Mouse (Mus musculus) forebrain, embryonic 16.5 days (tissue): ENCODE data around the gene Lrba. TPM values are rescaled to one million over a fixed set of nuclear protein-coding genes. Genes with fewer than 3 reads are reported as not detected.

ENCODE experiments used
- ATAC-seq: fragments of 200-750 bp; cut with Nextera tagmentation; 2 replicates; pipeline ENCODE4 v1.8.0; 2017; ENCODE audit warnings: mild to moderate bottlenecking, moderate library complexity
- H3K27ac ChIP-seq: fragments of 300-500 bp; sonication (generic); 2 replicates; pipeline ENCODE4 v1.5.1; 2014; ENCODE audit warnings: low read length, control low read depth
- H3K27me3 ChIP-seq: fragments of 300-500 bp; sonication (generic); replicated peaks from 2 replicates; pipeline ENCODE4 v1.6.1; 2014; ENCODE audit warnings: low read length; ENCODE audit not compliant: control insufficient read depth, insufficient read depth
- H3K36me3 ChIP-seq: fragments of 300-500 bp; sonication (generic); 2 replicates; pipeline ENCODE4 v1.6.1; 2014; ENCODE audit not compliant: control insufficient read depth, insufficient read depth
- H3K4me1 ChIP-seq: fragments of 300-500 bp; sonication (generic); replicated peaks from 2 replicates; pipeline ENCODE4 v1.6.1; 2014; ENCODE audit warnings: low read length; ENCODE audit not compliant: control insufficient read depth, insufficient read depth
- H3K4me2 ChIP-seq: fragments of 300-500 bp; sonication (generic); 2 replicates; pipeline ENCODE4 v1.6.1; 2014; ENCODE audit warnings: mild to moderate bottlenecking, low read length, control low read depth
- H3K4me3 ChIP-seq: fragments of 300-500 bp; sonication (generic); replicated peaks from 2 replicates; pipeline ENCODE4 v1.5.1; 2014; ENCODE audit warnings: mild to moderate bottlenecking, low read length, control low read depth
- H3K9ac ChIP-seq: fragments of 300-500 bp; sonication (generic); replicated peaks from 2 replicates; pipeline ENCODE4 v1.6.1; 2014; ENCODE audit warnings: low read depth, low read length, control low read depth
- H3K9me3 ChIP-seq: fragments of 300-500 bp; sonication (generic); 2 replicates; pipeline ENCODE4 v1.6.1; 2016; ENCODE audit warnings: low read length; ENCODE audit not compliant: control insufficient read depth
- WGBS: fragments of 180-500 bp; shearing (Covaris S2); extraction: QIAGEN DNeasy Blood & Tissue Kit; methylation state at CpG from one replicate; pipeline ENCODE4 v1.1.7; 2014; 5-methylcytosine and 5-hydroxymethylcytosine counted together
- polyA plus RNA-seq: library from polyadenylated mRNA; unstranded; fragments of >200 nt; fragmentation: Nextera tagmentation; extraction: Ambion mirVana; gene quantifications from 2 replicates; pipeline ENCODE4 v1.2.1, GENCODE M21; 2015

The Lrba gene
- polyA plus RNA-seq, 1 experiment from 2014 or later = 2.3 TPM

- no peak overlapping the region for H3K4me2 ChIP-seq
- H3K9ac ChIP-seq = no peak overlapping the region
- no peak for ATAC-seq
- H3K36me3 ChIP-seq = no peaks in the 10 kb centered on the region
- H3K9me3 ChIP-seq = no peaks in the 10 kb centered on the region
- H3K27ac ChIP-seq = no peak overlapping the region
- no peaks in the 10 kb centered on the region for H3K4me1 ChIP-seq
- 71% methylated on average over 5 of the region's 5 CpGs for WGBS
- H3K4me3 ChIP-seq = no peak overlapping the region
- no peaks in the 10 kb centered on the region for H3K27me3 ChIP-seq
Observed at GRCm38 (mm10) chr3:86310216-86310615, 85.7 kb downstream of the Lrba start.

DNA sequence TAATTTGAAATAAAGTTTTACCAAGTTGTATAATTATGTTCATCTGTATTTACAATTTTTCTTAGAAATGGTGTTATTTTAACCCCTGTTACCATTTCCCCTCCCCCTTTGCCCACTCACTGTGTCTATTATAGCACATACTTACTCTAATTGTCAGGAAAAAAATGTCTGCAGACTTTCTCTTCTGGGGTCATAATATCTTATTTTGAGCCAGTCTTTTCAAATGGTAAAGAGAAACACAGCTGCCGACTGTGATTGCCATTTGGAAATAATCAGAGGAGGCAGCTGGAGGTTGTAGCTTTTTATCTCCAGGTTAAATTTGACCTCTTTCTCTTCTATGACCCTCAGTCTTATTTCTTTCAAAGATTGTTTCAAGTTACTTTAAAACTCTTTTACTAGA lies 86.9 kb downstream of the Lrba start:
- no peaks in the 10 kb centered on the region for H3K27me3 ChIP-seq
- no peak overlapping the region for H3K9ac ChIP-seq
- H3K4me2 ChIP-seq = no peak overlapping the region
- no peaks in the 10 kb centered on the region for H3K9me3 ChIP-seq
- whole genome bisulfite sequencing = 20% methylated on average over 1 of the region's 1 CpGs
- H3K36me3 ChIP-seq = no peaks in the 10 kb centered on the region
- no peak for ATAC-seq
- no peak overlapping the region for H3K27ac ChIP-seq
- H3K4me3 ChIP-seq = no peak overlapping the region
- no peaks in the 10 kb centered on the region for H3K4me1 ChIP-seq

DNA sequence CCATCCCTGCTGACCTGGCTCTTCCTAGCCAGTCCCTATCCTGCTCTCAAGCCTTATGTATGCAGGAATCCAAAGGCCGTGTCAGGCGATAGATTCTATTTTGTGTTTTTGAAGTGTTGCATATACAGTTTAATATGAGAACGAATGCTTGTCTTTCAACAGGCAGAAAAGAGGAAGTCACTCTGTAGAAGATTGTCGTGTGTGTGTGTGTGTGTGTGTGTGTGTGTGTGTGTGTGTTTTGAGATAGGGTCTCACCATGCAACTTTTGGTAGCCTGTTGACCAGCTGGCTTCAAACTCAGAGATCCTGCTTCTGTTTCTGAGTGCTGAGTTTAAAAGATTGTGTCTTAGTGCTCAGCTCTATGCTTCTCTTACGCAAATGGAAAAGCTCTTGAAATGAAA lies 93.2 kb downstream of the Lrba start:
- H3K9ac ChIP-seq = no peak overlapping the region
- no peak for ATAC-seq
- H3K27me3 ChIP-seq = no peaks in the 10 kb centered on the region
- no peaks in the 10 kb centered on the region for H3K9me3 ChIP-seq
- 93% methylated on average over 5 of the region's 5 CpGs for WGBS
- H3K4me2 ChIP-seq = no peak overlapping the region
- no peak overlapping the region for H3K27ac ChIP-seq
- H3K4me1 ChIP-seq = no peaks in the 10 kb centered on the region
- H3K36me3 ChIP-seq = no peaks in the 10 kb centered on the region
- no peak overlapping the region for H3K4me3 ChIP-seq

DNA sequence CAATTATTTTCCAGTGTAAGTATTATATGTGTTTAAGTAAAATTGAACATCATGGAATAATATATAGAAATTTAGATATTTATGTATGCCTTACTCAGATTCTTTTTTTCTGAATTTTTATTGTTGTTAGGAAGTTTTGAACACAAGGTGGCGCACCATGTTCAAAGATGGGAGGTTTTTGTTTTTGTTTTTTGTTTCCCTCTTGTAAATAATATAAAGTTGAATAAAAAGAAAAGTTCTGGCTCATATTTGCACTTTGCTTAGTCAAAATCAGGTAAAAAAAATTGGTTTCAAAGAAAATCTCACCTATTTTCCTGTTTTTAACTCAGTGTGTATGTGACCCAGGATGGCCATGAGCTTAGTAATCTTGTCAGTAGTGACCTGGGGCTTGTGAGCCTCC lies 104.1 kb downstream of the Lrba start:
- H3K9ac ChIP-seq = no peak overlapping the region
- no peak overlapping the region for H3K4me2 ChIP-seq

GRCm38 (mm10) chr3:86343261-86343660 lies 118.8 kb downstream of the Lrba start:
- Histone ChIP-seq H3K27me3 (no peaks in the 10 kb centered on the region), H3K27ac (no peak overlapping the region), H3K4me1 (no peaks in the 10 kb centered on the region), H3K4me2 (no peak overlapping the region), H3K9ac (no peak overlapping the region), H3K9me3 (no peaks in the 10 kb centered on the region), H3K36me3 (no peaks in the 10 kb centered on the region), H3K4me3 (no peak overlapping the region)
- no peak for ATAC-seq
- 25% methylated on average over 5 of the region's 5 CpGs for WGBS

More for the DNA sequence above, 104.1 kb downstream of the Lrba start:
- no peak for ATAC-seq
- H3K36me3 ChIP-seq = no peaks in the 10 kb centered on the region
- no peak overlapping the region for H3K27ac ChIP-seq
- no peak overlapping the region for H3K4me3 ChIP-seq
- H3K4me1 ChIP-seq = no peaks in the 10 kb centered on the region
- no peaks in the 10 kb centered on the region for H3K27me3 ChIP-seq
- no peaks in the 10 kb centered on the region for H3K9me3 ChIP-seq
- 21% methylated on average over 1 of the region's 1 CpGs for whole genome bisulfite sequencing

GRCm38 (mm10) chr3:86362486-86362885 lies 138.0 kb downstream of the Lrba start:
- Histone ChIP-seq H3K9me3 (no peaks in the 10 kb centered on the region), H3K27ac (no peak overlapping the region), H3K4me3 (no peak overlapping the region), H3K27me3 (no peaks in the 10 kb centered on the region), H3K9ac (no peak overlapping the region), H3K4me1 (no peaks in the 10 kb centered on the region), H3K4me2 (no peak overlapping the region), H3K36me3 (no peaks in the 10 kb centered on the region)
- no peak for ATAC-seq
- WGBS = 39% methylated on average over 5 of the region's 5 CpGs

GRCm38 (mm10) chr3:86371466-86371865 lies 147.0 kb downstream of the Lrba start:
- Histone ChIP-seq H3K27me3 (no peaks in the 10 kb centered on the region), H3K36me3 (no peaks in the 10 kb centered on the region), H3K9ac (no peak overlapping the region), H3K27ac (no peak overlapping the region), H3K4me3 (no peak overlapping the region), H3K9me3 (no peaks in the 10 kb centered on the region), H3K4me2 (no peak overlapping the region), H3K4me1 (no peaks in the 10 kb centered on the region)
- WGBS = 83% methylated on average over 2 of the region's 2 CpGs
- ATAC-seq = no peak

- Histone ChIP-seq H3K4me1 (no peaks in the 10 kb centered on the region), H3K27me3 (no peaks in the 10 kb centered on the region), H3K9me3 (no peaks in the 10 kb centered on the region), H3K9ac (no peak overlapping the region), H3K4me2 (no peak overlapping the region), H3K4me3 (no peak overlapping the region), H3K27ac (no peak overlapping the region), H3K36me3 (no peaks in the 10 kb centered on the region)
- no peak for ATAC-seq
- 91% methylated on average over 2 of the region's 2 CpGs for WGBS
Observed at GRCm38 (mm10) chr3:86375276-86375675, 150.8 kb downstream of the Lrba start.

GRCm38 (mm10) chr3:86382557-86382956 lies 158.1 kb downstream of the Lrba start:
- H3K4me2 ChIP-seq = no peak overlapping the region
- no peak overlapping the region for H3K27ac ChIP-seq
- H3K36me3 ChIP-seq = no peaks in the 10 kb centered on the region
- 36% methylated on average over 2 of the region's 2 CpGs for WGBS
- H3K4me1 ChIP-seq = no peaks in the 10 kb centered on the region
- H3K9ac ChIP-seq = no peak overlapping the region
- no peaks in the 10 kb centered on the region for H3K9me3 ChIP-seq
- no peak overlapping the region for H3K4me3 ChIP-seq
- ATAC-seq = no peak
- no peaks in the 10 kb centered on the region for H3K27me3 ChIP-seq

DNA sequence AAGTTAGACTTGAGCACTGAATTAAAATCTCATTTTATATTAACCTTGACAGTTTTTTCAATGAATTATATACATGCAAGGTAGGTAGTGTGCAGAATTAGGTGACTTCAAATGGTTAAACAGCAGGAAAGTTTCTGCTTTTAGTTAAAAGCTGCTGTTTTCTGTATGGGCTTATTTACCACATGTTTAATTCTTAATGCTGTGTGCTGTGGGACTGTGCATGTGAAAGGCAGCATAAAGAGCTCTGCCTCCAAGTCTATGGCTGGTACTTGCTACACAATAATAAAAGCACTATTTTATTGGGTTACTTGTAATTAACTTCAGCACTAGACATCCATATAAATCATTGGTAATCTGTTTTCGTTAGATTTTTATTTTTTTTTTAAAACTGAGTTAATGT lies 160.6 kb downstream of the Lrba start:
- ATAC-seq = no peak
- H3K27ac ChIP-seq = no peak overlapping the region
- no peaks in the 10 kb centered on the region for H3K4me1 ChIP-seq
- no peaks in the 10 kb centered on the region for H3K36me3 ChIP-seq
- no peaks in the 10 kb centered on the region for H3K9me3 ChIP-seq
- H3K9ac ChIP-seq = no peak overlapping the region
- H3K27me3 ChIP-seq = no peaks in the 10 kb centered on the region
- WGBS = 77% methylated on average over 1 of the region's 1 CpGs
- H3K4me2 ChIP-seq = no peak overlapping the region
- no peak overlapping the region for H3K4me3 ChIP-seq
